In genomic region chr16:33239305-33239704, GRCm38 (mm10) we compare ENCODE assay signal across 15 mouse cellular contexts.
"Had no signal": no experiment of that assay in that cellular context is flagged by ENCODE, and none has a peak within 500 bp of the region (broad histone marks: within the 10 kb centered on the region; RNA-seq: fewer than 3 reads in every experiment).

No protein-coding gene starts in this region.

- DNase-seq: left cerebral cortex, postnatal 4 days; liver; liver, embryonic 13.5 days; liver, postnatal 0 days; lung, adult 18-20 months; lung, adult 2 months; lung, embryonic 14.5 days; lung, postnatal 10 days; lung, postnatal 14 days; lung, postnatal 4 days; midbrain, embryonic 14.5 days had no signal

- ATAC-seq: liver, embryonic 12.5 days; liver, postnatal 0 days; midbrain, embryonic 13.5 days; midbrain, embryonic 15.5 days; midbrain, embryonic 16.5 days had no signal
